Mouse (Mus musculus) frontal cortex, postnatal 25 days (tissue): ENCODE measurements around the gene Deup1.

Source experiments
- DNase-seq, 2 experiments: peaks; one replicate each; pipeline ENCODE4 v3.0.0; 2022; ENCODE audit warnings: low spot score in 2 of 2

The Deup1 gene

GRCm38 (mm10) chr9:15533336-15534070 is 94.2 kb downstream of the Deup1 start:
- DNase-seq: no peak

GRCm38 (mm10) chr9:15531204-15531603 is 96.5 kb downstream of the Deup1 start:
- no peak for DNase-seq

- no peak for DNase-seq
These were observed 97.8 kb downstream of the Deup1 start for GRCm38 (mm10) chr9:15529965-15530320.

- DNase-seq: no peak
These were observed 98.3 kb downstream of the Deup1 start for GRCm38 (mm10) chr9:15529275-15529964.

- DNase-seq: no peak
These were observed 99.4 kb downstream of the Deup1 start for GRCm38 (mm10) chr9:15528368-15528767.

- no peak for DNase-seq
These were observed 99.9 kb downstream of the Deup1 start for GRCm38 (mm10) chr9:15527846-15528245.

GRCm38 (mm10) chr9:15526539-15526938 is 101.2 kb downstream of the Deup1 start:
- no peak for DNase-seq

GRCm38 (mm10) chr9:15525246-15525645 is 102.5 kb downstream of the Deup1 start:
- DNase-seq: no peak

GRCm38 (mm10) chr9:15523646-15524045 is 104.1 kb downstream of the Deup1 start:
- DNase-seq: no peak

- no peak for DNase-seq
These were observed 104.8 kb downstream of the Deup1 start for GRCm38 (mm10) chr9:15522887-15523286.

GRCm38 (mm10) chr9:15522348-15522747 is 105.4 kb downstream of the Deup1 start:
- no peak for DNase-seq

- DNase-seq: no peak
These were observed 109.8 kb downstream of the Deup1 start for GRCm38 (mm10) chr9:15517979-15518378.

- DNase-seq: no peak
These were observed 111.7 kb downstream of the Deup1 start for GRCm38 (mm10) chr9:15516007-15516406.

- no peak for DNase-seq
These were observed 114.8 kb downstream of the Deup1 start for GRCm38 (mm10) chr9:15512918-15513317.

GRCm38 (mm10) chr9:15510557-15511310 is 117.0 kb downstream of the Deup1 start:
- no peak for DNase-seq
